Mouse (Mus musculus) ES-E14 (cell line): Measurements from ENCODE around the gene Trmt10b. TPM values are rescaled to one million over a fixed set of nuclear protein-coding genes. Genes with fewer than 3 reads are reported as not detected.

Experiments used
- DNase-seq: peaks from one replicate; pipeline ENCODE4 v3.0.0-alpha.2; 2013; ENCODE audit warnings: low read depth, low spot score
- H3K27ac ChIP-seq: 2 replicates; pipeline ENCODE4 v1.5.1; 2012; ENCODE audit warnings: low read depth, mild to moderate bottlenecking, low read length, moderate library complexity, mixed read lengths; ENCODE audit not compliant: poor library complexity, insufficient read depth, severe bottlenecking
- H3K36me3 ChIP-seq: 2 replicates; pipeline ENCODE4 v1.6.1; 2012; ENCODE audit warnings: mild to moderate bottlenecking, low read length, moderate library complexity, mixed read lengths; ENCODE audit not compliant: control insufficient read depth, poor library complexity, insufficient read depth, severe bottlenecking
- H3K4me1 ChIP-seq, 2 experiments: fragments of 150-350 bp in 1 of 2; sonication (generic) in 1 of 2; 2 replicates each; pipeline ENCODE4 v1.6.1; 2012; ENCODE audit warnings: low read length in 2 of 2, mild to moderate bottlenecking in 1 of 2, mixed read lengths in 1 of 2; ENCODE audit not compliant: control insufficient read depth in 2 of 2, insufficient read depth in 2 of 2, poor library complexity in 1 of 2
- H3K4me3 ChIP-seq, 2 experiments: fragments of 150-350 bp in 1 of 2; sonication (generic) in 1 of 2; 2 replicates each; pipeline ENCODE4 v1.5.1; 2012; ENCODE audit warnings: low read length in 2 of 2, low read depth in 1 of 2, mild to moderate bottlenecking in 1 of 2, mixed read lengths in 1 of 2; ENCODE audit not compliant: insufficient read depth in 1 of 2, poor library complexity in 1 of 2, severe bottlenecking in 1 of 2
- H3K9ac ChIP-seq: 2 replicates; pipeline ENCODE4 v1.6.1; 2012; ENCODE audit warnings: low read depth, mild to moderate bottlenecking, low read length, mixed read lengths; ENCODE audit not compliant: poor library complexity, insufficient read depth, severe bottlenecking
- H3K9me3 ChIP-seq: fragments of 150-350 bp; sonication (generic); 2 replicates; pipeline ENCODE4 v1.6.1; 2012; ENCODE audit warnings: low read depth, mild to moderate bottlenecking, low read length; ENCODE audit not compliant: control insufficient read depth, insufficient read depth
- CHD2 ChIP-seq: IDR thresholded peaks from 2 replicates; pipeline ENCODE4 v1.6.1; 2014; ENCODE audit warnings: mild to moderate bottlenecking, low read depth, low read length, inconsistent platforms
- HCFC1 ChIP-seq: IDR thresholded peaks from 2 replicates; pipeline ENCODE4 v1.6.1; 2012; ENCODE audit warnings: low read length, inconsistent platforms, borderline replicate concordance; ENCODE audit not compliant: insufficient read depth
- MAFK ChIP-seq: IDR thresholded peaks from 2 replicates; pipeline ENCODE4 v1.6.1; 2014; ENCODE audit warnings: mild to moderate bottlenecking, low read depth, low read length, inconsistent platforms; ENCODE audit not compliant: insufficient read depth
- ZC3H11A ChIP-seq: IDR thresholded peaks from 2 replicates; pipeline ENCODE4 v1.6.1; 2012; ENCODE audit warnings: low read depth, mild to moderate bottlenecking, inconsistent platforms, low read length, borderline replicate concordance
- ZNF384 ChIP-seq: IDR thresholded peaks from 2 replicates; pipeline ENCODE4 v1.6.1; 2012; ENCODE audit warnings: low read depth, low read length, inconsistent platforms
- in situ Hi-C, 2 experiments: fragments of 600-800 bp; cut with MboI; formaldehyde crosslinking; loops; one replicate each; pipeline ENCODE4 v1.15.1; 2025; ENCODE audit warnings: low sequenced_read_pairs in 2 of 2, inconsistent platforms in 1 of 2; ENCODE audit not compliant: unreplicated experiment in 2 of 2
- total RNA-seq: library from RNA; depleted of rRNA; stranded (reverse); fragments of 300-350 nt; gene quantifications from 2 replicates; pipeline ENCODE4 v1.2.3, GENCODE M21; 2012; rRNA removed

Gene Trmt10b
- total RNA-seq: 8.8 TPM in 2 replicates

DNA sequence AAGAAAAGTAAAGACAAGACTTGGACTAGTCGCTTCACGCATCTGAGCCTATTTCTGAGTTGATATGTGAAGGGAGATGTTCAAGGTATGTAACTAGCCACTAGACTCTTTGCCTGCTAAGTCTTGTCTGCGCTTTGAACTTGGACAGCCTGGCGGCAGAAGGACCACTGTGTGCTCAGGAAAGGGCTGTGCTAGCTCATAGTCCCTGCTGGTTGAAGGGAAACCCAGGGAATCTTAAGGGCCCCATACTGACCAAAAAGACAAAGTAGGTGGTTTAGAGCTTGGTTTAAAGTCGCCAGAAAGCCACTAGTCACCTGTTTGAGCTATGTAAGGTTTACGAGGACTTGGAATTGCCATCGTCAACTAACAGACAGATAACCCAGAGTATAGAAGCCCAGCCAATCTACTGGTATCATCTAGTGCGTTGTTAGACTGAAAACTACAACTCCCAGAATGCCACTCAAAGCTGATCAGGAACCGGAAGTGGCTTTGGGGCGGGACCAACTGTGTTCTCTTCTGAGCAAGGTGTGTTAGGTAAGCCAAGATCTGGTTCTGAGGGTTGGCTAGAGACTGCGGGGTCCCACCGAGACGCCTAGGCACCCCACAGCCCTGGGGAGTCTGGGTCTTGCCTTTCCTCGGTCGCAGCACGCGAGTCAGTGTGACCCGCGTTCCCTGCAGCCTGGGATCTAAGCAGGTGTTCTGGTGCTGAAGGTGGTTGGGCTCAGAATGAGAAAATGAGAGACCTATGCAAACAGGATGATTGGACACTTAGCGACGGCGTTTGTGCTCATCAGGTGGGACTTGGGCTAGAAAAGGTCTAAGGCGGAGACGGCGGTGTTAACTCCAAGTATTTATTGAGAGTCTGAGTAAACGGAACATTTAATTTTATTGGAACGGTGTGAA, at the start of gene Trmt10b:
Gene Trmt10b, plus strand, starts transcription at position 466 of the 903 bp plus-strand sequence.
- H3K4me1 ChIP-seq: no peaks in the 10 kb centered on the region
- peaks cover 4% of the 10 kb centered on the region for H3K36me3 ChIP-seq
- H3K9me3 ChIP-seq: no peaks in the 10 kb centered on the region
- peak within 1 kb of the TSS; percentile 71 to 88 for H3K4me3 ChIP-seq
- H3K27ac ChIP-seq: no peak within 1 kb of the TSS
- TF ChIP-seq ZC3H11A: no peak
- peak; percentile 97 for TF ChIP-seq HCFC1
- no peak for TF ChIP-seq CHD2
- no peak for TF ChIP-seq ZNF384
- no peak for TF ChIP-seq MAFK
- in situ Hi-C loops: no loop called here
- DNase-seq: peak; percentile 77
- H3K9ac ChIP-seq: peak within 1 kb of the TSS; percentile 77

DNA sequence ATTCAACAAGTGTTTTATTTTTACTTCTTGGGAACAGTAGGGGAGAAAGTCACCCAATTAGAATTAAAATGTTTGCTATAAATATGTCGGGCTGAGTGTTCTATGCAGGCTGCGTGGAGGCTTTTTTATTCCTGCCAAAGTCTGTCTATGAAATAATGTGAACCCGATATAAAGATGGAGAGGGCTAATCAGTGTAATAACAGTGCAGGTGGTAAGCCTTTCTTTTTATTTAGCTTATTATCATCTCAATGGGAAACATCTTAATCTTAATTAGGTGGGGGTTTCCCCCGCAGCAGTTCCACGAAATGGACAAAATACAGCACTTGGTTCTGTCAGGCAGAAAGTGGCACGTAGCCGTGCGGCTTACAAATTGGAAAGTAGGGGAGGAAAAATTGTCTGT, 45.7 kb upstream of the Trmt10b start:
- in situ Hi-C loops: no loop called here
- TF ChIP-seq MAFK (no peak), ZNF384 (no peak), HCFC1 (no peak), CHD2 (no peak), ZC3H11A (no peak)
- no peak overlapping the region for H3K27ac ChIP-seq

DNA sequence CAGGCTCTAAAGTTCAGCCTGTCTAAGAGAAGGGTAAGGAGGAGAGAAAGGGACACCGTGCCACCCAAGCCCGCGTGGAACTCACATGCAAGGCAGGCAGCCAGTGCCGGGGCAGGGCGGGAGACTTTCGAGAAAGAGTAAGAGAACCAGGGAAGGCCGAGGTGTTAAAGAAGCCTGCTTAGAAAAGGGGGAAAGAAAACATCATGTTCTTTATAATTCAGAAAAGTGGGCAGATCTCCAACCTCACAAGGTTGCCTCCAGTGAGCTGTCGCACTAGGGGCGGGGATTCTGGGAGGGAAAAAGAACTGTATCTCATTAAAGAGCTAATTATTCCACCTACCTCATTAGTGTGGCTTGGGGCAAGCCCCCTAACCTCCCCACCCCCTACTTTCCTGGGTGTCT, 44.1 kb upstream of the Trmt10b start:
- Histone ChIP-seq H3K9me3 (no peaks in the 10 kb centered on the region), H3K27ac (no peak overlapping the region), H3K4me3 (no peak overlapping the region), H3K9ac (no peak overlapping the region), H3K36me3 (no peaks in the 10 kb centered on the region), H3K4me1 (0 out of 4 replicates have a peak, but pooled peaks cover 0 to 1% of the 10 kb centered on the region in 2 experiments)
- TF ChIP-seq CHD2 (no peak), ZNF384 (no peak), ZC3H11A (no peak)
- DNase-seq: no peak
- in situ Hi-C loops: no loop called here

More for the DNA sequence above, 45.7 kb upstream of the Trmt10b start:
- no peaks in the 10 kb centered on the region for H3K36me3 ChIP-seq
- H3K9me3 ChIP-seq: no peaks in the 10 kb centered on the region
- no peak overlapping the region for H3K9ac ChIP-seq
- H3K4me3 ChIP-seq: no peak overlapping the region
- no peak for DNase-seq
- 0 out of 4 replicates have a peak, but pooled peaks cover 0 to 4% of the 10 kb centered on the region in 2 experiments for H3K4me1 ChIP-seq

DNA sequence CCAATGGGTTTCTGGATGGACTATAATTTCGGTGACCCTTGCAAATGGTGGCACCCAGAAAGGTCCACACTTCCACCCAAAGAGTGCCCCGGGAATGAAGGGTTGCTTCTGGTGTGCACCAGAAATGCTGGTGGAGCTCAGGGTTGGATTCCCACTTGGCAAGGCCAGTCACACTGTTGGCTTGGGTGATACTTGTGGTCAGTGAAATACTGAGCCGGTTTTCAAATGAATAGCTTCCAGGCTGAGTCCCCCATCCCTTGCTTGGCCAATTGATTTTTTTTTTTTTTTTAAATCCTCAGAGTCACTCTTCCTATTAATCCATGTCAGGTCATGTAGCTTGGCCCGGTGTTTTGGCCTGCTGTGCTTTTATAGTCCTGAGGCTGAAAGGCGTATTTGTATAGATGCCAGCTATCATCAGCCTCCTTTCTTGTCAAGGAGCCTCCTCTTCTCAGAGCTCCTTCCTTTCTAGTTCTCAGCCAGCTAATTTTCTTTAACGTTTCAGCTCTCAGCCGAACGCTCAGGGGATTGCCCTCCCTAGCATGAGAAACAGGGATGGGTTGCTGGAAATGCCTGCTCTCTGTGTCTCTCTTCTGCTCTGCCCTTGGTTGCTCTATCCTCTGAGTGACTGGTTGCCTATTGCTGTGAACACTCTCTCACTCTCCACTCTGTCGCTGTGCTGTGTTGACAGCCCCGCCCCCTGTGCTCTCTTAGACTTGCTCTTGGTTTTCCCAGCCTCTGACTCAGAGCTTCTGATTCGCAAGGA, 42.9 kb upstream of the Trmt10b start:
- Histone ChIP-seq H3K27ac (no peak overlapping the region), H3K36me3 (no peaks in the 10 kb centered on the region), H3K4me3 (no peak overlapping the region), H3K9ac (no peak overlapping the region), H3K9me3 (no peaks in the 10 kb centered on the region), H3K4me1 (0 out of 4 replicates have a peak, but pooled peaks cover 0 to 1% of the 10 kb centered on the region in 2 experiments)
- TF ChIP-seq CHD2 (no peak), HCFC1 (no peak), ZC3H11A (no peak), ZNF384 (no peak), MAFK (no peak)
- in situ Hi-C loops: no loop called here
- no peak for DNase-seq
